Mouse (Mus musculus): ENCODE results near the gene Ficd. TPM values are rescaled to one million over a fixed set of nuclear protein-coding genes. Genes with fewer than 3 reads are reported as not detected.

Ficd gene
- polyA plus RNA-seq, 1 experiment from 2014 or later: 6.8 TPM

DNA sequence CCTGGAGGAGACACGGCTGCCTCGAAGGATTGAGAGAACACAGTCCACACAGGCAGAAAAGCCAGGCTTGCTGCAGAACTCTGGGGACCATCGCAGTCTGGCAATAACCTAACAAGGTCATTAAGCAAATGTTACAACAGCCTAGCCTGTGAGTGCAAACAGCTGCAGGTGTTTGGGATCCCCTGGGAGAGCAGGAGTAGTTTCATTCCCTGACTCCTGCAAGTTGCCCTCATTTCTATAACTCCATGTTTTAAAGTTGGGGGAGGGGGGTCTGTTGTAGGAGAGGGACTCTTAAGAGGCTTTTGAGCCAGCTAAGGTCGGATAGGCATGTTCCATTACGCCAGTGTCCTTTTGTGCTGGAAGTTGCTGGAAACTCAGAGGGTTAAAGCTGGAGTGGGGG lies 41.2 kb upstream of the Ficd start:
- Histone ChIP-seq H3K9me3 (ENCODE audit: low read length) (no peaks in the 10 kb centered on the region), H3K27ac (ENCODE audit: low read length) (no peak overlapping the region), H3K36me3 (ENCODE audit: insufficient read depth, low read length) (no peaks in the 10 kb centered on the region), H3K27me3 (replicated peaks; ENCODE audit: insufficient read depth, low read length) (no peaks in the 10 kb centered on the region), H3K4me3 (ENCODE audit: low read depth, low read length) (no peak overlapping the region), H3K4me1 (ENCODE audit: insufficient read depth, low read depth, low read length) (no peaks in the 10 kb centered on the region), H3K9ac (replicated peaks; ENCODE audit: low read depth) (no peak overlapping the region), H3K4me2 (replicated peaks; ENCODE audit: low read depth, low read length) (no peak overlapping the region)
- ATAC-seq (no peak), DNase-seq (ENCODE audit: low spot score) (no peak)
- TF ChIP-seq CTCF (IDR thresholded peaks at IDR 0.05): no peak
- no peak for TF ChIP-seq EP300 (IDR thresholded peaks at IDR 0.05)
- 48% methylated on average over 5 of the region's 5 CpGs for WGBS

DNA sequence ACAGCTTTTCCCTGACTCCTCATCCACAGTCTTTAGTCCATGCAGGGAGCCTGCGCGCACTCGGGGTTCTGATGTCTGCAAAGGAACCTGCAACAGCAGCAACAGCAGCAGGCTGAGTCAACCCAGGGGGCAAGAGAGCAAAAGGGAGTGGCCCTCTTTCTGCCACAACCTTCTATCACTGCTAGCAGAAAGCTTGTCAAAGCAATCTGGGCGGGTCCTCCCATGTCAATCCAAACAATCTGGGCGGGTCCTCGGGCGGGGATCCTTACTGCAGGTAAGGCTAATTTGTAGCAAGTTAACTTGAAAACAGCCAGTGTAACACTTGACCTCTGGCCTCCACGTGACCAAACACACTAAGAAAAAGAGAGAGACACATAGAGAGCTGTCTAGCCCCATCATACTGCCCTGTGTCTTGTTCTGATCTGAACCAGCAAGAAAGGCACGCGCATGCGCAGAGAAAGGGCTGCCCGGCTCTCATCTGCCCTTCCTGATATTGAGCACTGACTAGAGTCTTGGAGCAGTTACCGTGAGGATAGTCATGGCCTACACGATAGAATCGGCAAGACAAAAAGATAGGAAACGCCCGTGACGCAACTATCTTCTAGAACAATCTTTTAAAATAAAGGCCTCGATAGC lies 35.1 kb upstream of the Ficd start:
- Histone ChIP-seq H3K36me3 (ENCODE audit: insufficient read depth, low read length) (no peaks in the 10 kb centered on the region), H3K4me1 (ENCODE audit: insufficient read depth, low read depth, low read length) (no peaks in the 10 kb centered on the region), H3K4me2 (replicated peaks; ENCODE audit: low read depth, low read length) (no peak overlapping the region), H3K9ac (replicated peaks; ENCODE audit: low read depth) (no peak overlapping the region), H3K9me3 (ENCODE audit: low read length) (no peaks in the 10 kb centered on the region), H3K27me3 (replicated peaks; ENCODE audit: insufficient read depth, low read length) (no peaks in the 10 kb centered on the region), H3K4me3 (ENCODE audit: low read depth, low read length) (no peak overlapping the region), H3K27ac (ENCODE audit: low read length) (no peak overlapping the region)
- ATAC-seq (no peak), DNase-seq (ENCODE audit: low spot score) (no peak)
- WGBS: 77% methylated on average over 19 of the region's 19 CpGs
- TF ChIP-seq EP300 (IDR thresholded peaks at IDR 0.05) (no peak), CTCF (IDR thresholded peaks at IDR 0.05) (no peak)

DNA sequence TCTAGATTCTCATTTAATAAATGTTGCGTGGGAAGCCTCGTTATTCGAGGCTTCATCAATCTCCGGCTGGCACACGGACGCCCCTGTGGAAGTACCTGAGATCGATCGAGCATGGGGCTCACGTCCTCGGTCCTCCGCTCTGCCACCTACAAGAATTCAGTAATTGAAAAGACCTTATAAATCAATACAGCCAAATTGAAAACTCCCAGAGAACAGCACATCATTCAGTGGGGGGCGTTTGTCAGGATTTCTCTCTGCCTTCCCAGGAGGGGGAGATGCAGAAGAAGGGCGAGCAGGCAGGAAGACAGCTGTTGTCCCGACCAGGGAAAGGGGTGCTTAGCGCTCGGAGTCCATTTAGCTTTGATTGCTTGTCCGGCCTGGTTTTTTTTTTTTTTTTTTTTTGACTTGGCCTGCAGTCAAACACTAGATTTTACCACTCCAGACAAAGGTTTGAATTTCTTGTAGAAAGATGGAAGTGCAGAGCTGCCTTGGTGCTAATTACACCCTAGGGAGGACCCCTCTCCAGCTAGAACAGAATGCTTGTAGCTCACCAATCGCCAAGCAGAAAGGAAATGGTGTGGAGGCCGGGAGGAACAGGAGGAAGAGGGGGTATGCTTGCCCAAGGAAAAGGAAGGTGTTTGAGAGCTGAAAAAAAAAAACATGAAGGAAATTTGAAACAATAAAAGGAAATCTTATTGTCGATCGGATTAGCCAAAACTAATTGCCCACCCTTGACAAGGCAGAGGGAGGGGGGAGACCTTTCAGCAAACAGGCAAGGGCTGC lies 31.6 kb upstream of the Ficd start:
- peak; percentile 19 for DNase-seq (ENCODE audit: low spot score)
- no peaks in the 10 kb centered on the region for H3K27me3 ChIP-seq (replicated peaks; ENCODE audit: insufficient read depth, low read length)
- peak; percentile 46; the same call in 1 of the 2 replicates for TF ChIP-seq EP300 (IDR thresholded peaks at IDR 0.05)
- TF ChIP-seq CTCF (IDR thresholded peaks at IDR 0.05): no peak
- H3K9me3 ChIP-seq (ENCODE audit: low read length): no peaks in the 10 kb centered on the region
- no peak overlapping the region for H3K27ac ChIP-seq (ENCODE audit: low read length)
- no peak overlapping the region for H3K4me3 ChIP-seq (ENCODE audit: low read depth, low read length)
- no peak overlapping the region for H3K4me2 ChIP-seq (replicated peaks; ENCODE audit: low read depth, low read length)
- ATAC-seq: no peak; the same call in 1 of the 2 replicates
- H3K36me3 ChIP-seq (ENCODE audit: insufficient read depth, low read length): no peaks in the 10 kb centered on the region
- 37% methylated on average over 21 of the region's 21 CpGs for WGBS
- no peaks in the 10 kb centered on the region for H3K4me1 ChIP-seq (ENCODE audit: insufficient read depth, low read depth, low read length)
- no peak overlapping the region for H3K9ac ChIP-seq (replicated peaks; ENCODE audit: low read depth)

DNA sequence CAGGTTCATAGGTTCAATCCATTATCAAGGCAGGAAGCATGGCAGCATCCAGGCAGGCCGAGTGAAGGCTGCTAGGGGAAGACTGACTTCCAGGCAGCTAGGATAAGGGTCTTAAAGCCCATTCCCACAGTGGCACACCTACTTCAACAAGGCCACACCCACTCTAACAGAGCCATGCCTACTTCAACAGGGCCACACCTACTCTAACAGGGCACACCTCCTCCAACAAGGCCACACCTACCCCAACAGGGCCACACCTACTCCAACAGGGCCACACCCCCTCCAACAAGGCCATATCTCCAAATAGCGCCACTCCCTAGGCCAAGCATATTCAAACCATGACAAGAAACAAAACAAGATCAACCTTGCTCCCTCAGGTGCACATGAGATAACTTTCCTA lies 22.7 kb upstream of the Ficd start:
- no peak overlapping the region for H3K4me2 ChIP-seq (replicated peaks; ENCODE audit: low read depth, low read length)
- no peaks in the 10 kb centered on the region for H3K4me1 ChIP-seq (ENCODE audit: insufficient read depth, low read depth, low read length)
- no peaks in the 10 kb centered on the region for H3K9me3 ChIP-seq (ENCODE audit: low read length)
- no peaks in the 10 kb centered on the region for H3K27me3 ChIP-seq (replicated peaks; ENCODE audit: insufficient read depth, low read length)
- no peak overlapping the region for H3K9ac ChIP-seq (replicated peaks; ENCODE audit: low read depth)
- ATAC-seq (no peak), DNase-seq (ENCODE audit: low spot score) (no peak)
- 60% methylated on average over 2 of the region's 2 CpGs for WGBS
- H3K27ac ChIP-seq (ENCODE audit: low read length): no peak overlapping the region
- TF ChIP-seq CTCF (IDR thresholded peaks at IDR 0.05): no peak
- no peak for TF ChIP-seq EP300 (IDR thresholded peaks at IDR 0.05)
- no peaks in the 10 kb centered on the region for H3K36me3 ChIP-seq (ENCODE audit: insufficient read depth, low read length)
- H3K4me3 ChIP-seq (ENCODE audit: low read depth, low read length): no peak overlapping the region

DNA sequence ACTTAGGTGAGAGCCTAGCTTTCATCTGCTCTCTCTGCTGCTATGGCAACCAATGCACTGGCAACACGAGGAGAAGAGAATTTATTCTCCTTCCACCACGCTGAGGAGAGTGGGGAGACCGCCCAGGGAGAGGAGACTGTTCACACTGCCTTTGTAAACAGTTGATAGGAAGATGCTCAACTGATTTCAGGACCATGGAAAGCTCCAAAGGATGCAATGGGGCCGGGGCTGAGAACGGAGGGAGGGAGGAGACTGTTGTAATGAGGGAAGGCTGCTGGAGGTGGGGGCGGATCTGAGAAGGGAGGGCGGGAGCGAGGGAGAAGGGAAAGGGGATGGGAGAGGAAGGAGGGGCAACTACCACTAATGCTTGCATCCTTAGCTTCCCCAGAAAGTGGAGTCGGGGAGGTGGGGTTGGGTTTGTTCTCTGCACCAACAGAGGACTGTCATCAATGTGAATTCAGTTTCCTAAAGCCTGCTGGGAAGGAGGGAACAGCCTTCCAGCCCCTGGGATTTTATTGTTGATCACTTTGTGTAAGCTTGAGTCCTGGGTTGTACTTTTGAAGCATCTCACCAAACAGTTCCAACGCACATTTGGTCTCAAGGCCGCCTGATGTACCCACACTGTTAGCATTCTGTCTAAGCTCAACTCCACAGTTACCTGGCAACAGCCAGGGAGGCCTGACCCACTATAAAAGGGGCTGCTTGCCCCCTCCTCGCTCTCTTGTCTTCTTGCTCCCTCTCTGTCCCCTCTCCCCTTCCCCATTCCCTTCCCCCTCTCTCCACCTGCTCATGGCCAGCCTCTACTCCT lies 18.8 kb upstream of the Ficd start:
- no peak; the same call in 1 of the 2 replicates for ATAC-seq

DNA sequence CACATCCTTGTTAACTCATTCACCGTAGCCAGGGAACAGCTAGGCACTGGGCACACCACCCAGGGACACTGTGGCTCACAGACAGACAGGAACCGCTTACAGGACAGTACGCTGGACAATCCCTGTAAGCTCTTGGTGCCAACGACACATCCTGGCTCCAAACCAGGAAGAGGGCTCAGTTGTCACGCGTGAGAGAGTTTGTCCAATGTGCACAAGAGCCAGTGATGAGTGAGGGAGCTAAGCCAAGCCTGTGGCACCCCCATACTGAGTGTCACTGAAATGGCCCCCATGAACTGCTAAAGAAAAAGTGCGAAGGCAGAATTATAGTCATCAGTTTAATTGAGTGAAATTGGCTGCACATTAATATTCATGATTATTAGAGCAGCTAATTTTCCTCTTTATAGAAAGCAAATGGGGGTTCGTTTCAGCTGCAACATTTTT lies 16.4 kb upstream of the Ficd start:
- Histone ChIP-seq H3K4me2 (replicated peaks; ENCODE audit: low read depth, low read length) (no peak overlapping the region), H3K27ac (ENCODE audit: low read length) (no peak overlapping the region), H3K4me3 (ENCODE audit: low read depth, low read length) (no peak overlapping the region), H3K36me3 (ENCODE audit: insufficient read depth, low read length) (no peaks in the 10 kb centered on the region), H3K4me1 (ENCODE audit: insufficient read depth, low read depth, low read length) (no peaks in the 10 kb centered on the region), H3K9me3 (ENCODE audit: low read length) (no peaks in the 10 kb centered on the region), H3K9ac (replicated peaks; ENCODE audit: low read depth) (no peak overlapping the region), H3K27me3 (replicated peaks; ENCODE audit: insufficient read depth, low read length) (no peaks in the 10 kb centered on the region)
- ATAC-seq: no peak
- no peak for TF ChIP-seq EP300 (IDR thresholded peaks at IDR 0.05)
- TF ChIP-seq CTCF (IDR thresholded peaks at IDR 0.05): no peak
- WGBS: 74% methylated on average over 8 of the region's 8 CpGs
- DNase-seq (ENCODE audit: low spot score): no peak

More for the DNA sequence above, 18.8 kb upstream of the Ficd start:
- Histone ChIP-seq H3K9me3 (ENCODE audit: low read length) (no peaks in the 10 kb centered on the region), H3K9ac (replicated peaks; ENCODE audit: low read depth) (no peak overlapping the region), H3K36me3 (ENCODE audit: insufficient read depth, low read length) (no peaks in the 10 kb centered on the region), H3K4me1 (ENCODE audit: insufficient read depth, low read depth, low read length) (no peaks in the 10 kb centered on the region), H3K27ac (ENCODE audit: low read length) (no peak overlapping the region), H3K4me2 (replicated peaks; ENCODE audit: low read depth, low read length) (no peak overlapping the region), H3K4me3 (ENCODE audit: low read depth, low read length) (no peak overlapping the region), H3K27me3 (replicated peaks; ENCODE audit: insufficient read depth, low read length) (no peaks in the 10 kb centered on the region)
- peak; percentile 80 for DNase-seq (ENCODE audit: low spot score)
- 13% methylated on average over 11 of the region's 12 CpGs for WGBS
- TF ChIP-seq CTCF (IDR thresholded peaks at IDR 0.05): no peak
- TF ChIP-seq EP300 (IDR thresholded peaks at IDR 0.05): no peak

Data from lung, postnatal 0 days (tissue).